Mouse (Mus musculus) heart, postnatal 0 days (tissue): ENCODE results near the gene Srgn.

Source experiments
- CTCF ChIP-seq: IDR thresholded peaks from 2 replicates; pipeline ENCODE4 v1.5.1; 2016; ENCODE audit warnings: antibody characterized with exemption, control low read depth, low read depth
- EP300 ChIP-seq: IDR thresholded peaks from 2 replicates; pipeline ENCODE4 v1.6.1; 2016; ENCODE audit warnings: antibody characterized with exemption, low read depth

DNA sequence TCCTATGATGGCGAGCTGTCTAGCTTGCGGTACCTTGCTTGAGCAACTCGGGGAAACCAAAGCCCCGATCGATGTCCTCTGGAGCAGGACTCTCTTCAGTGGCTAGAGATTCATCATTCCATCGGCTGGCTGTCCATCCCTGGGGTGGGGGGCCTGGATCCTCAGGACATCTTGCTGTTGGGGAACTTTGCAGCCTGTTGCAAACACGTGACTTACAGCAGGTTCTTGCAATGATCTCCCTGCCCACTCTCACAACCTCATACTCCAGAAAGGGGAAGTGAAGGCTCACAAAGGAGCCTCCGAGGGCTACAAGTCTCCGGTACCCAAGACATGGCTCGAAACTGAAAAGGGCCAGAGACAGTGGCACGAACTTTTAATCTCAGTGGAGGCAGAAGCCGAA is 14.2 kb upstream of the Srgn start:
- TF ChIP-seq CTCF (no peak), EP300 (no peak)
